Mouse (Mus musculus) heart, adult 2 months (tissue): Measurements from ENCODE around the gene Slc25a14. TPM values are rescaled to one million over a fixed set of nuclear protein-coding genes. Genes with fewer than 3 reads are reported as not detected.

Experiments used
- DNase-seq, 2 experiments: peaks; one replicate each; pipeline ENCODE4 v3.0.0; 2021
- H3K27ac ChIP-seq: fragments of 200-600 bp; 2 replicates; pipeline ENCODE4 v1.8.1; 2022
- H3K27me3 ChIP-seq: fragments of 200-500 bp; 2 replicates; pipeline ENCODE4 v1.6.1; 2012; ENCODE audit warnings: mild to moderate bottlenecking, low read length, inconsistent platforms, mixed read lengths; ENCODE audit not compliant: control insufficient read depth, insufficient read depth
- H3K36me3 ChIP-seq: fragments of 200-500 bp; 2 replicates; pipeline ENCODE4 v1.6.1; 2012; ENCODE audit warnings: low read length, inconsistent platforms; ENCODE audit not compliant: control insufficient read depth, insufficient read depth
- H3K4me1 ChIP-seq: fragments of 200-500 bp; 2 replicates; pipeline ENCODE4 v1.6.1; 2011; ENCODE audit warnings: low read length; ENCODE audit not compliant: control insufficient read depth, insufficient read depth
- H3K4me3 ChIP-seq: fragments of 200-600 bp; 2 replicates; pipeline ENCODE4 v1.8.1; 2022
- H3K79me2 ChIP-seq: fragments of 200-500 bp; replicated peaks from 2 replicates; pipeline ENCODE4 v1.6.1; 2012; ENCODE audit warnings: mild to moderate bottlenecking, inconsistent platforms, low read length, moderate library complexity, mixed read lengths; ENCODE audit not compliant: control insufficient read depth, insufficient read depth
- H3K9ac ChIP-seq: fragments of 200-500 bp; 2 replicates; pipeline ENCODE4 v1.6.1; 2012; ENCODE audit warnings: low read depth, mild to moderate bottlenecking, control low read depth, inconsistent platforms, low read length, mixed read lengths
- CTCF ChIP-seq: fragments of 200-600 bp; IDR thresholded peaks from 2 replicates; pipeline ENCODE4 v1.8.1; 2022; ENCODE audit warnings: antibody characterized with exemption, mild to moderate bottlenecking, moderate library complexity
- EP300 ChIP-seq: fragments of 200-500 bp; IDR thresholded peaks from 2 replicates; pipeline ENCODE4 v1.6.1; 2011; ENCODE audit warnings: low read depth, low read length, control low read depth; ENCODE audit not compliant: insufficient read depth
- POLR2A ChIP-seq: fragments of 200-500 bp; IDR thresholded peaks from 2 replicates; pipeline ENCODE4 v1.6.1; 2011; ENCODE audit warnings: mild to moderate bottlenecking, low read depth, low read length, control low read depth; ENCODE audit not compliant: insufficient read depth
- WGBS: fragments of 180-500 bp; shearing (Covaris S2); methylation state at CpG from one replicate; pipeline ENCODE4 v1.1.7; 2018; 5-methylcytosine and 5-hydroxymethylcytosine counted together
- intact Hi-C: fragments of 180-260 bp; cut with DNase I; formaldehyde crosslinking; loops from one replicate; pipeline ENCODE4 v1.15.1; 2025
- long read RNA-seq: library from polyadenylated mRNA; stranded (forward); transcript quantifications from one replicate; pipeline ENCODE4 v2.0.0, GENCODE M21; 2021
- polyA plus RNA-seq: library from polyadenylated mRNA; depleted of rRNA; stranded (reverse); fragments of >200 nt; gene quantifications from 2 replicates; pipeline ENCODE4 v1.2.3, GENCODE M21; 2012; rRNA removed
- total RNA-seq, 2 experiments: library from RNA; stranded (reverse); gene quantifications; 2 replicates each; pipeline ENCODE4 v1.2.3; 2021

Gene Slc25a14
- total RNA-seq (1 to 10 TPM; 1.9 to 2.1 TPM), polyA plus RNA-seq (1.6 and 1.9 TPM in 2 replicates)
- long read RNA-seq, partial matches to known transcripts = 0 of 4 reads
- long read RNA-seq, other reads (novel, unspliced or antisense) = 2 of 4 reads

GRCm38 (mm10) chrX:48623379-48624053 lies at the start of gene Slc25a14:
Slc25a14 (plus strand) TSS chrX:48623413.
- peak within 1 kb of the TSS; percentile 15; the same call in 1 of the 2 replicates for H3K27ac ChIP-seq
- H3K4me1 ChIP-seq = no peaks in the 10 kb centered on the region; the same call in 1 of the 2 replicates
- H3K9ac ChIP-seq = peak within 1 kb of the TSS; percentile 56
- peak; percentile 79 to 83 for DNase-seq
- H3K79me2 ChIP-seq = no peaks in the 10 kb centered on the region
- WGBS = 13% methylated on average over 38 of the region's 38 CpGs
- intact Hi-C loops = no loop called here
- no peaks in the 10 kb centered on the region for H3K36me3 ChIP-seq
- H3K27me3 ChIP-seq = no peaks in the 10 kb centered on the region
- peak within 1 kb of the TSS; percentile 67 for H3K4me3 ChIP-seq
- no peak for TF ChIP-seq EP300
- 0 out of 2 replicates have a peak, but pooled peaks have one; percentile 41 for TF ChIP-seq POLR2A

DNA sequence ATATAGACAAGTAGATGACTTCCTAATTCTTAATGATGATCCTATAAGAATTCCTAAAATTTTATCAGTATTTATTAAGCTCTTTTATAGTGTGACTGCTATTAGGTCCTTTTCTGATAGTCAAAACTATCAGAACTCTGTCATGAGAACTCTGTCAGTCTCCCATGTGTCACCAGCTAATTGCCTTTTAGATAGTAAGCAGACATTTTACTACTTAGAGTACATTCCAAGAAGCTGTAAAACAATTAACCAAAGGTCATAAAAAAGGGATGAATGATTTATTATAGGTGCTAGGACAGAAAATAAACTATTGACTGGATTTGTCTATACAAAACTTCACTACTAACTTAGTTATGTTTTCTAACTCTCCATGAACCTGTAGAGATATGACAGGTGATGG lies 39.9 kb upstream of the Slc25a14 start:
- H3K4me1 ChIP-seq = no peaks in the 10 kb centered on the region
- no peak overlapping the region for H3K27ac ChIP-seq
- no peak overlapping the region for H3K4me3 ChIP-seq
- no peaks in the 10 kb centered on the region for H3K27me3 ChIP-seq
- H3K9ac ChIP-seq = no peak overlapping the region
- intact Hi-C loops = no loop called here
- no peak for DNase-seq
- no peaks in the 10 kb centered on the region for H3K79me2 ChIP-seq
- H3K36me3 ChIP-seq = no peaks in the 10 kb centered on the region
- TF ChIP-seq EP300 = no peak
- TF ChIP-seq POLR2A = no peak
- TF ChIP-seq CTCF = no peak

- Histone ChIP-seq H3K27ac (peak overlapping the region; percentile 61), H3K9ac (peak overlapping the region; percentile 85), H3K36me3 (no peaks in the 10 kb centered on the region), H3K4me3 (peak overlapping the region; percentile 56), H3K79me2 (no peaks in the 10 kb centered on the region; the same call in 1 of the 2 replicates), H3K4me1 (no peaks in the 10 kb centered on the region), H3K27me3 (no peaks in the 10 kb centered on the region)
- WGBS = 16% methylated on average over 9 of the region's 15 CpGs
- no peak for DNase-seq
- TF ChIP-seq POLR2A = no peak
- TF ChIP-seq EP300 = no peak
- TF ChIP-seq CTCF = no peak
- intact Hi-C loops = no loop called here
Measured at GRCm38 (mm10) chrX:48593721-48594098, 29.5 kb upstream of the Slc25a14 start.

DNA sequence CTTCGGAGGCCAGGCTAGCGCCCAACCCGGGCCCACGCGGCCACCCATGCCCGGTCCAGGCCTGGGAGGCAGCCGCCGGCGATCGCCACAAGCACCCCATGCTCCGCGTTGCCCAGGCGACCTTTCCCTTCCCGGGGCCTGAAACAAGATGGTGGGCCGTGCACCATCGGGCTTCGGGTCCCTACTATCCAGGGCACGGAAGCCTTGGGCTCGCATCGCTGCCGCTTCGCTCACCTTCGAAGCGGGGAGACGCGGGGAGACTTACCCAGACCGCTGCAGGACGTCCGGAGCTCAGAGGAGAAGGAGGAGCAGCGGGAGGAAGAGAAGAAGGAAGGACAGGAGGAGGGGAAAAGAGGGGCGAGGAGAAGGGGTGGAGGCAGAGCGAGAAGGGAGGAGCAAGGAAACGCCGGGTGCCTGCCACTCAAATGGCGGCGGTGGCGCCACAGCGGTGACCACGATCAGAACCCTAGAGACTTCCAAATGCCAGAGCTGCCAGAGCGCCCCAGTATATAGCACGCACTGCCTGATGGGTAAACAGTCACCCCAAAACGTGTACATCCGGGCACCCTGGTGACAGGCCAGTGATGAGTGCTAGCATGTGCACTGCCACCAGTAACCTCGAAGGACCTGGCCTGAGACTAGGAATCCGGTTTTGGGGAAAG lies 29.0 kb upstream of the Slc25a14 start, which contains the start of gene Zfp280c:
Gene Zfp280c (minus strand): TSS at position 406 of the 662 bp plus-strand sequence.
- Histone ChIP-seq H3K9ac (peak within 1 kb of the TSS; percentile 85), H3K36me3 (no peaks in the 10 kb centered on the region), H3K27ac (peak within 1 kb of the TSS; percentile 61), H3K27me3 (no peaks in the 10 kb centered on the region), H3K4me3 (peak within 1 kb of the TSS; percentile 56), H3K4me1 (no peaks in the 10 kb centered on the region), H3K79me2 (no peaks in the 10 kb centered on the region; the same call in 1 of the 2 replicates)
- TF ChIP-seq CTCF (no peak), EP300 (no peak), POLR2A (peak; percentile 63; the same call in 1 of the 2 replicates)
- DNase-seq = peak; percentile 72 to 73
- intact Hi-C loops = no loop called here
- 19% methylated on average over 41 of the region's 45 CpGs for WGBS

- no peak overlapping the region for H3K4me3 ChIP-seq
- TF ChIP-seq POLR2A = no peak
- TF ChIP-seq CTCF = no peak
- TF ChIP-seq EP300 = no peak
- H3K9ac ChIP-seq = no peak overlapping the region
- H3K27ac ChIP-seq = no peak overlapping the region
- intact Hi-C loops = no loop called here
- H3K36me3 ChIP-seq = no peaks in the 10 kb centered on the region
- no peaks in the 10 kb centered on the region for H3K27me3 ChIP-seq
- no peaks in the 10 kb centered on the region; the same call in 1 of the 2 replicates for H3K79me2 ChIP-seq
- no peaks in the 10 kb centered on the region for H3K4me1 ChIP-seq
- WGBS = 82% methylated on average over 9 of the region's 9 CpGs
- DNase-seq = no peak
Measured at GRCm38 (mm10) chrX:48596053-48596452, 27.2 kb upstream of the Slc25a14 start.
